Mouse (Mus musculus): Measurements from ENCODE around the gene E130309D02Rik.

- TF ChIP-seq CTCF (IDR thresholded peaks at IDR 0.05; ENCODE audit: control insufficient read depth, insufficient read depth, insufficient read length) (no peak), CEBPB (IDR thresholded peaks at IDR 0.05; ENCODE audit: low read depth) (no peak)
Observed at GRCm38 (mm10) chr5:143254487-143255130, 60.6 kb downstream of the E130309D02Rik start.

Data from C2C12 (cell line).